Mouse (Mus musculus): Measurements from ENCODE around the gene Endou. TPM values are rescaled to one million over a fixed set of nuclear protein-coding genes. Genes with fewer than 3 reads are reported as not detected.
"Not testable (repeated sequence)": the region's sequence is repeated elsewhere in the genome, so short reads cannot be mapped to it uniquely, and the experiment has no call there.

The Endou gene
- polyA plus RNA-seq, 1 experiment from 2014 or later: 0.66 TPM

- 88% methylated on average over 9 of the region's 9 CpGs for WGBS (ENCODE audit: missing documents)
- Histone ChIP-seq H3K27ac (0 out of 2 replicates have a peak overlapping the region, but pooled peaks have one; percentile 24), H3K79me2 (ENCODE audit: inconsistent target) (no peaks in the 10 kb centered on the region), H3K36me3 (ENCODE audit: inconsistent target) (peaks cover 16% of the 10 kb centered on the region), H3K4me3 (ENCODE audit: inconsistent target) (no peak overlapping the region)
These were observed 58.9 kb downstream of the Endou start for GRCm38 (mm10) chr15:97672211-97672765.

GRCm38 (mm10) chr15:97670554-97670953 lies 60.6 kb downstream of the Endou start:
- H3K36me3 ChIP-seq (ENCODE audit: inconsistent target): 0 out of 2 replicates have a peak, but pooled peaks cover 7% of the 10 kb centered on the region
- WGBS (ENCODE audit: missing documents): 86% methylated on average over 6 of the region's 6 CpGs
- H3K27ac ChIP-seq: no peak overlapping the region
- H3K4me3 ChIP-seq (ENCODE audit: inconsistent target): no peak overlapping the region
- no peaks in the 10 kb centered on the region for H3K79me2 ChIP-seq (ENCODE audit: inconsistent target)

- H3K36me3 ChIP-seq (ENCODE audit: inconsistent target); H3K79me2 ChIP-seq (ENCODE audit: inconsistent target); H3K4me3 ChIP-seq (ENCODE audit: inconsistent target); H3K27ac ChIP-seq: not testable (repeated sequence)
- 81% methylated on average over 16 of the region's 17 CpGs for WGBS (ENCODE audit: missing documents)
These were observed 62.8 kb downstream of the Endou start for GRCm38 (mm10) chr15:97668158-97668877.

GRCm38 (mm10) chr15:97667437-97667836 lies 63.7 kb downstream of the Endou start:
- H3K4me3 ChIP-seq (ENCODE audit: inconsistent target): no peak overlapping the region
- no peaks in the 10 kb centered on the region for H3K36me3 ChIP-seq (ENCODE audit: inconsistent target)
- no peak overlapping the region for H3K27ac ChIP-seq
- H3K79me2 ChIP-seq (ENCODE audit: inconsistent target): no peaks in the 10 kb centered on the region
- whole genome bisulfite sequencing (ENCODE audit: missing documents): 26% methylated on average over 7 of the region's 7 CpGs

- no peaks in the 10 kb centered on the region for H3K36me3 ChIP-seq (ENCODE audit: inconsistent target)
- H3K79me2 ChIP-seq (ENCODE audit: inconsistent target): no peaks in the 10 kb centered on the region
- no peak overlapping the region for H3K27ac ChIP-seq
- no peak overlapping the region for H3K4me3 ChIP-seq (ENCODE audit: inconsistent target)
- 90% methylated on average over 10 of the region's 10 CpGs for WGBS (ENCODE audit: missing documents)
These were observed 64.7 kb downstream of the Endou start for GRCm38 (mm10) chr15:97666457-97666770.

GRCm38 (mm10) chr15:97665770-97666456 lies 65.2 kb downstream of the Endou start:
- WGBS (ENCODE audit: missing documents): 78% methylated on average over 25 of the region's 25 CpGs
- Histone ChIP-seq H3K27ac (no peak overlapping the region), H3K79me2 (ENCODE audit: inconsistent target) (no peaks in the 10 kb centered on the region), H3K4me3 (ENCODE audit: inconsistent target) (no peak overlapping the region), H3K36me3 (ENCODE audit: inconsistent target) (no peaks in the 10 kb centered on the region)

GRCm38 (mm10) chr15:97664981-97665668 lies 66.0 kb downstream of the Endou start:
- no peak overlapping the region for H3K27ac ChIP-seq
- no peaks in the 10 kb centered on the region for H3K36me3 ChIP-seq (ENCODE audit: inconsistent target)
- no peak overlapping the region for H3K4me3 ChIP-seq (ENCODE audit: inconsistent target)
- H3K79me2 ChIP-seq (ENCODE audit: inconsistent target): no peaks in the 10 kb centered on the region
- 50% methylated on average over 16 of the region's 16 CpGs for WGBS (ENCODE audit: missing documents)

GRCm38 (mm10) chr15:97663750-97664406 lies 67.3 kb downstream of the Endou start:
- 3% methylated on average over 19 of the region's 19 CpGs for WGBS (ENCODE audit: missing documents)
- Histone ChIP-seq H3K4me3 (ENCODE audit: inconsistent target) (peak overlapping the region; percentile 49), H3K27ac (0 out of 2 replicates have a peak overlapping the region, but pooled peaks have one; percentile 7), H3K79me2 (ENCODE audit: inconsistent target) (no peaks in the 10 kb centered on the region), H3K36me3 (ENCODE audit: inconsistent target) (no peaks in the 10 kb centered on the region)

Other genes starting within 250 kb of the Endou start
- gene Rpap3, start 25.5 kb downstream of the Endou start, polyA plus RNA-seq (2018): 8.9 to 13.3 TPM (median 9.6 TPM) in 3 replicates
- 5.0 to 10.9 TPM (median 10.2 TPM) in 3 replicates for gene Rapgef3, start 36.6 kb upstream of the Endou start, polyA plus RNA-seq (2018)
- 221 to 258 TPM (median 233 TPM) in 3 replicates for gene Slc48a1, start 47.2 kb upstream of the Endou start, polyA plus RNA-seq (2018)
- 2.1 to 3.4 TPM (median 2.6 TPM) in 3 replicates for gene Hdac7, start 113.2 kb upstream of the Endou start, polyA plus RNA-seq (2018)
- 0.11 to 0.61 TPM (median 0.16 TPM) in 3 replicates for gene Vdr, start 179.3 kb upstream of the Endou start, polyA plus RNA-seq (2018)
- gene Tmem106c, start 232.9 kb upstream of the Endou start, polyA plus RNA-seq (2018): 43.3 to 54.3 TPM (median 47.9 TPM) in 3 replicates

Data from macrophage (primary cell).